Mouse (Mus musculus): ENCODE results near the gene Soat2. TPM values are rescaled to one million over a fixed set of nuclear protein-coding genes. Genes with fewer than 3 reads are reported as not detected.

Gene Soat2
- 5.9 and 6.0 TPM in 2 replicates for polyA plus RNA-seq (2015; fragmentation: Nextera tagmentation; extraction: Ambion mirVana)

- peak; percentile 76 for DNase-seq (ENCODE audit: low spot score)
- Histone ChIP-seq H3K27ac (replicated peaks) (peak within 1 kb of the TSS; percentile 86), H3K36me3 (ENCODE audit: control insufficient read depth, insufficient read depth, low read length) (no peaks in the 10 kb centered on the region), H3K9ac (ENCODE audit: low read length) (peak within 1 kb of the TSS; percentile 41), H3K9me3 (ENCODE audit: control insufficient read depth, low read length) (no peaks in the 10 kb centered on the region), H3K4me2 (replicated peaks; ENCODE audit: low read depth) (peak within 1 kb of the TSS; percentile 29), H3K4me3 (ENCODE audit: low read depth, low read length) (no peak within 1 kb of the TSS), H3K4me1 (replicated peaks; ENCODE audit: control insufficient read depth, insufficient read depth) (no peaks in the 10 kb centered on the region), H3K27me3 (ENCODE audit: control insufficient read depth, insufficient read depth, low read length) (no peaks in the 10 kb centered on the region)
- 34% methylated on average over 20 of the region's 20 CpGs for WGBS
- peak; percentile 82 for ATAC-seq (ENCODE audit: low FRiP score, low TSS enrichment)
- TF ChIP-seq EP300 (optimal IDR thresholded peaks at IDR 0.05) = no peak
- no peak for TF ChIP-seq CTCF (IDR thresholded peaks at IDR 0.05; ENCODE audit: low read depth)
Observed at GRCm38 (mm10) chr15:102150301-102151135, at the start of gene Soat2. Gene Soat2 (plus strand): TSS chr15:102150526.

GRCm38 (mm10) chr15:102100996-102101671, 49.2 kb upstream of the Soat2 start:
- H3K4me1 ChIP-seq (replicated peaks; ENCODE audit: control insufficient read depth, insufficient read depth) = peaks cover 24% of the 10 kb centered on the region
- TF ChIP-seq EP300 (optimal IDR thresholded peaks at IDR 0.05) (no peak), CTCF (IDR thresholded peaks at IDR 0.05; ENCODE audit: low read depth) (peak; percentile 36)
- DNase-seq (ENCODE audit: low spot score) = peak; percentile 65

GRCm38 (mm10) chr15:102101672-102102541, 48.4 kb upstream of the Soat2 start:
- no peaks in the 10 kb centered on the region for H3K27me3 ChIP-seq (ENCODE audit: control insufficient read depth, insufficient read depth, low read length)
- no peaks in the 10 kb centered on the region for H3K9me3 ChIP-seq (ENCODE audit: control insufficient read depth, low read length)
- DNase-seq (ENCODE audit: low spot score) = peak; percentile 71
- peak overlapping the region; percentile 71 for H3K9ac ChIP-seq (ENCODE audit: low read length)
- peaks cover 25% of the 10 kb centered on the region for H3K4me1 ChIP-seq (replicated peaks; ENCODE audit: control insufficient read depth, insufficient read depth)
- peak overlapping the region; percentile 93 for H3K27ac ChIP-seq (replicated peaks)
- peak; percentile 20 for ATAC-seq (ENCODE audit: low FRiP score, low TSS enrichment)
- H3K4me2 ChIP-seq (replicated peaks; ENCODE audit: low read depth) = peak overlapping the region; percentile 85
- H3K4me3 ChIP-seq (ENCODE audit: low read depth, low read length) = peak overlapping the region; percentile 62
- 0 out of 2 replicates have a peak, but pooled peaks cover 2% of the 10 kb centered on the region for H3K36me3 ChIP-seq (ENCODE audit: control insufficient read depth, insufficient read depth, low read length)
- TF ChIP-seq CTCF (IDR thresholded peaks at IDR 0.05; ENCODE audit: low read depth) = no peak
- TF ChIP-seq EP300 (optimal IDR thresholded peaks at IDR 0.05) = no peak
- WGBS = 13% methylated on average over 11 of the region's 11 CpGs

More at GRCm38 (mm10) chr15:102100996-102101671, 49.2 kb upstream of the Soat2 start:
- Histone ChIP-seq H3K9me3 (ENCODE audit: control insufficient read depth, low read length) (no peaks in the 10 kb centered on the region), H3K36me3 (ENCODE audit: control insufficient read depth, insufficient read depth, low read length) (no peaks in the 10 kb centered on the region), H3K27ac (replicated peaks) (peak overlapping the region; percentile 93), H3K4me3 (ENCODE audit: low read depth, low read length) (peak overlapping the region; percentile 62), H3K9ac (ENCODE audit: low read length) (peak overlapping the region; percentile 71), H3K4me2 (replicated peaks; ENCODE audit: low read depth) (peak overlapping the region; percentile 85), H3K27me3 (ENCODE audit: control insufficient read depth, insufficient read depth, low read length) (no peaks in the 10 kb centered on the region)
- WGBS = 12% methylated on average over 10 of the region's 10 CpGs
- peak; percentile 24; the same call in 1 of the 2 replicates for ATAC-seq (ENCODE audit: low FRiP score, low TSS enrichment)

DNA sequence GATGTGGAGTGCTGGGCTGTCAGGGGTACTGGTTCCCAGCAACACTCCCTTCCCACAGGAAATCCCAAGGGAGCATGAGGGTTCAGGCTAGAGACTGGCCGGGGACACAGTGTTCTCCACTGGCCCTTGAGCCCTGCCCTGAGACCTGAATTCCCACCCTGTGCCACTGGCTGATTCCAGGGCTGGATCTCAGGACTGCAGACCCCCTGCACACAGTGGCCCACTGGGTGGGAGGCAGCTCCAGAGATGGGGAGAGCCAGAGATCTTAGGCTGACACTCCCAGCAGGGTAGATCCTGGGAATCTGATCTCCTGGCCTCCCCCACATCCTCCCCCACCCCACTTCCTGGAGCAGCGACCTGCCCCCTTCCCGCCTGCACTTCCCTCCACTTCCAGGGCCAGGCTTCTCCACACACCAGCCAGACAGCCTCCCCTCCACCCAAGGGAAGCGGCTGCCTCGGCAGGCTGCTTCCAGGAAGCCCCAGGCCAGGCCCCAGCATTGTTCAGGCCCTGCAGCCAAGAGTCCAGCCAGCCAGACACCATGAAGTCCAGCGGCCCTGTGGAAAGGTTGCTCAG, 47.7 kb upstream of the Soat2 start:
- peak overlapping the region; percentile 62 for H3K4me3 ChIP-seq (ENCODE audit: low read depth, low read length)
- peak overlapping the region; percentile 93 for H3K27ac ChIP-seq (replicated peaks)
- peaks cover 3% of the 10 kb centered on the region; the same call in 1 of the 2 replicates for H3K36me3 ChIP-seq (ENCODE audit: control insufficient read depth, insufficient read depth, low read length)
- peak overlapping the region; percentile 85 for H3K4me2 ChIP-seq (replicated peaks; ENCODE audit: low read depth)
- DNase-seq (ENCODE audit: low spot score) (peak; percentile 63), ATAC-seq (ENCODE audit: low FRiP score, low TSS enrichment) (no peak)
- H3K27me3 ChIP-seq (ENCODE audit: control insufficient read depth, insufficient read depth, low read length) = no peaks in the 10 kb centered on the region
- peak overlapping the region; percentile 69 for H3K9ac ChIP-seq (ENCODE audit: low read length)
- no peaks in the 10 kb centered on the region for H3K9me3 ChIP-seq (ENCODE audit: control insufficient read depth, low read length)
- peaks cover 25% of the 10 kb centered on the region for H3K4me1 ChIP-seq (replicated peaks; ENCODE audit: control insufficient read depth, insufficient read depth)
- TF ChIP-seq CTCF (IDR thresholded peaks at IDR 0.05; ENCODE audit: low read depth) = no peak
- TF ChIP-seq EP300 (optimal IDR thresholded peaks at IDR 0.05) = no peak
- 18% methylated on average over 6 of the region's 6 CpGs for WGBS

GRCm38 (mm10) chr15:102103371-102103946, 46.9 kb upstream of the Soat2 start:
- 17% methylated on average over 14 of the region's 14 CpGs for WGBS
- TF ChIP-seq EP300 (optimal IDR thresholded peaks at IDR 0.05) = no peak
- no peak for TF ChIP-seq CTCF (IDR thresholded peaks at IDR 0.05; ENCODE audit: low read depth)
- H3K27me3 ChIP-seq (ENCODE audit: control insufficient read depth, insufficient read depth, low read length) = no peaks in the 10 kb centered on the region
- peak overlapping the region; percentile 85 for H3K4me2 ChIP-seq (replicated peaks; ENCODE audit: low read depth)
- peak overlapping the region; percentile 69 for H3K9ac ChIP-seq (ENCODE audit: low read length)
- peak overlapping the region; percentile 62 for H3K4me3 ChIP-seq (ENCODE audit: low read depth, low read length)
- ATAC-seq (ENCODE audit: low FRiP score, low TSS enrichment) (no peak), DNase-seq (ENCODE audit: low spot score) (no peak)
- H3K4me1 ChIP-seq (replicated peaks; ENCODE audit: control insufficient read depth, insufficient read depth) = peaks cover 19% of the 10 kb centered on the region
- peaks cover 6% of the 10 kb centered on the region; the same call in 1 of the 2 replicates for H3K36me3 ChIP-seq (ENCODE audit: control insufficient read depth, insufficient read depth, low read length)
- H3K9me3 ChIP-seq (ENCODE audit: control insufficient read depth, low read length) = no peaks in the 10 kb centered on the region
- H3K27ac ChIP-seq (replicated peaks) = peak overlapping the region; percentile 93

Measured in stomach, postnatal 0 days (tissue).